Mouse (Mus musculus) kidney, postnatal 0 days (tissue): ENCODE data around the gene Srebf2. TPM values are rescaled to one million over a fixed set of nuclear protein-coding genes. Genes with fewer than 3 reads are reported as not detected.

Experiments
- ATAC-seq: fragments of 200-750 bp; cut with Nextera tagmentation; replicated peaks from 2 replicates; pipeline ENCODE4 v1.8.0; 2017; ENCODE audit warnings: low read depth, moderate number of reproducible peaks, moderate TSS enrichment, moderate library complexity; ENCODE audit not compliant: low FRiP score
- DNase-seq: peaks from one replicate; pipeline ENCODE4 v3.0.0-alpha.2; 2016; ENCODE audit warnings: low spot score
- H3K27ac ChIP-seq: fragments of 300-500 bp; sonication (generic); 2 replicates; pipeline ENCODE4 v1.5.1; 2014; ENCODE audit warnings: mild to moderate bottlenecking
- H3K27me3 ChIP-seq: fragments of 300-500 bp; sonication (generic); 2 replicates; pipeline ENCODE4 v1.6.1; 2014; ENCODE audit warnings: low read length, mixed read lengths; ENCODE audit not compliant: insufficient read depth
- H3K36me3 ChIP-seq: fragments of 300-500 bp; sonication (generic); 2 replicates; pipeline ENCODE4 v1.6.1; 2014; ENCODE audit warnings: low read length, mixed read lengths; ENCODE audit not compliant: insufficient read depth
- H3K4me1 ChIP-seq: fragments of 300-500 bp; sonication (generic); replicated peaks from 2 replicates; pipeline ENCODE4 v1.6.1; 2014; ENCODE audit warnings: antibody characterized with exemption, low read length, mixed read lengths; ENCODE audit not compliant: insufficient read depth
- H3K4me2 ChIP-seq: fragments of 300-500 bp; sonication (generic); 2 replicates; pipeline ENCODE4 v1.6.1; 2014; ENCODE audit warnings: mild to moderate bottlenecking, low read length, moderate library complexity, mixed read lengths
- H3K4me3 ChIP-seq: fragments of 300-500 bp; sonication (generic); replicated peaks from 2 replicates; pipeline ENCODE4 v1.5.1; 2014; ENCODE audit warnings: low read depth, low read length
- H3K9ac ChIP-seq: fragments of 300-500 bp; sonication (generic); 2 replicates; pipeline ENCODE4 v1.6.1; 2014; ENCODE audit warnings: low read depth, low read length
- H3K9me3 ChIP-seq: fragments of 300-500 bp; sonication (generic); replicated peaks from 2 replicates; pipeline ENCODE4 v1.6.1; 2016; ENCODE audit warnings: low read length, inconsistent platforms, mixed read lengths
- CTCF ChIP-seq: IDR thresholded peaks from 2 replicates; pipeline ENCODE4 v1.5.1; 2016; ENCODE audit warnings: antibody characterized with exemption, low read depth, mild to moderate bottlenecking, moderate library complexity
- WGBS: fragments of 180-500 bp; shearing (Covaris S2); extraction: QIAGEN DNeasy Blood & Tissue Kit; methylation state at CpG from one replicate; pipeline ENCODE4 v1.1.7; 2014; 5-methylcytosine and 5-hydroxymethylcytosine counted together
- polyA plus RNA-seq: library from polyadenylated mRNA; unstranded; fragments of >200 nt; fragmentation: Nextera tagmentation; extraction: Ambion mirVana; gene quantifications from 2 replicates; pipeline ENCODE4 v1.2.1, GENCODE M21; 2015

Srebf2 gene
- polyA plus RNA-seq, 1 experiment from 2014 or later = 89.0 TPM

GRCm38 (mm10) chr15:82199546-82199945, 52.6 kb downstream of the Srebf2 start:
- no peak overlapping the region for H3K9ac ChIP-seq
- H3K4me3 ChIP-seq = no peak overlapping the region
- no peak overlapping the region for H3K27ac ChIP-seq
- DNase-seq = no peak
- peaks cover 68% of the 10 kb centered on the region for H3K36me3 ChIP-seq
- no peaks in the 10 kb centered on the region for H3K9me3 ChIP-seq
- no peaks in the 10 kb centered on the region for H3K27me3 ChIP-seq
- 84% methylated on average over 12 of the region's 12 CpGs for WGBS
- ATAC-seq = no peak; the same call in 1 of the 2 replicates
- no peaks in the 10 kb centered on the region for H3K4me1 ChIP-seq
- H3K4me2 ChIP-seq = no peak overlapping the region
- no peak for TF ChIP-seq CTCF

- Histone ChIP-seq H3K4me1 (no peaks in the 10 kb centered on the region), H3K36me3 (peaks cover 51% of the 10 kb centered on the region), H3K4me2 (no peak overlapping the region), H3K27ac (no peak overlapping the region), H3K9me3 (no peaks in the 10 kb centered on the region), H3K9ac (no peak overlapping the region), H3K4me3 (no peak overlapping the region), H3K27me3 (peaks cover 9% of the 10 kb centered on the region)
- no peak for TF ChIP-seq CTCF
- WGBS = 75% methylated on average over 6 of the region's 6 CpGs
- ATAC-seq = no peak
- DNase-seq = no peak
These were observed 55.1 kb downstream of the Srebf2 start for GRCm38 (mm10) chr15:82202086-82202485.

GRCm38 (mm10) chr15:82203090-82203489, 56.1 kb downstream of the Srebf2 start:
- TF ChIP-seq CTCF = no peak
- Histone ChIP-seq H3K27me3 (peaks cover 16% of the 10 kb centered on the region), H3K4me2 (no peak overlapping the region), H3K36me3 (peaks cover 43% of the 10 kb centered on the region), H3K9me3 (no peaks in the 10 kb centered on the region), H3K9ac (no peak overlapping the region), H3K4me3 (no peak overlapping the region), H3K27ac (no peak overlapping the region), H3K4me1 (no peaks in the 10 kb centered on the region)
- ATAC-seq = no peak
- no peak for DNase-seq
- 95% methylated on average over 10 of the region's 10 CpGs for WGBS

GRCm38 (mm10) chr15:82203611-82204351, 56.8 kb downstream of the Srebf2 start:
- ATAC-seq = no peak
- Histone ChIP-seq H3K27ac (no peak overlapping the region), H3K4me2 (no peak overlapping the region), H3K4me1 (no peaks in the 10 kb centered on the region), H3K27me3 (peaks cover 16% of the 10 kb centered on the region), H3K4me3 (no peak overlapping the region), H3K9ac (no peak overlapping the region), H3K36me3 (peaks cover 43% of the 10 kb centered on the region), H3K9me3 (no peaks in the 10 kb centered on the region)
- whole genome bisulfite sequencing = 86% methylated on average over 20 of the region's 20 CpGs
- DNase-seq = no peak
- no peak for TF ChIP-seq CTCF

- Histone ChIP-seq H3K4me3 (no peak overlapping the region), H3K9me3 (no peaks in the 10 kb centered on the region), H3K4me2 (no peak overlapping the region), H3K4me1 (no peaks in the 10 kb centered on the region), H3K27ac (no peak overlapping the region), H3K27me3 (peaks cover 17% of the 10 kb centered on the region), H3K9ac (no peak overlapping the region), H3K36me3 (peaks cover 40% of the 10 kb centered on the region)
- no peak for ATAC-seq
- TF ChIP-seq CTCF = no peak
- WGBS = 57% methylated on average over 10 of the region's 10 CpGs
- no peak for DNase-seq
These were observed 57.8 kb downstream of the Srebf2 start for GRCm38 (mm10) chr15:82204680-82205371.

GRCm38 (mm10) chr15:82206365-82207104, 59.6 kb downstream of the Srebf2 start:
- no peak overlapping the region for H3K4me3 ChIP-seq
- H3K27me3 ChIP-seq = peaks cover 30% of the 10 kb centered on the region
- no peak overlapping the region for H3K4me2 ChIP-seq
- H3K4me1 ChIP-seq = no peaks in the 10 kb centered on the region
- DNase-seq (no peak), ATAC-seq (peak; percentile 11)
- WGBS = 61% methylated on average over 9 of the region's 9 CpGs
- H3K27ac ChIP-seq = no peak overlapping the region
- TF ChIP-seq CTCF = no peak
- H3K9ac ChIP-seq = no peak overlapping the region
- peaks cover 30% of the 10 kb centered on the region for H3K36me3 ChIP-seq
- H3K9me3 ChIP-seq = no peaks in the 10 kb centered on the region
